Mouse (Mus musculus) MEL (cell line): ENCODE data around the gene Mrpl9. TPM values are rescaled to one million over a fixed set of nuclear protein-coding genes. Genes with fewer than 3 reads are reported as not detected.

Experiments used
- DNase-seq: peaks from one replicate; pipeline ENCODE4 v3.0.0; 2011; ENCODE audit warnings: low read depth, low spot score
- H3K27ac ChIP-seq: 2 replicates; pipeline ENCODE4 v1.5.1; 2012; ENCODE audit warnings: low read depth, mild to moderate bottlenecking, control low read depth, low read length, moderate library complexity; ENCODE audit not compliant: control insufficient read depth
- H3K27me3 ChIP-seq, 2 experiments: fragments of 150-350 bp in 1 of 2; sonication (generic) in 1 of 2; 2 replicates each; pipeline ENCODE4 v1.6.1; 2012; ENCODE audit warnings: low read length in 2 of 2, mild to moderate bottlenecking in 2 of 2, improper control_type of control experiment in 1 of 2, moderate library complexity in 1 of 2; ENCODE audit not compliant: insufficient read depth in 2 of 2, control insufficient read depth in 1 of 2
- H3K36me3 ChIP-seq, 2 experiments: 2 replicates each; pipeline ENCODE4 v1.6.1; 2012 to 2014; ENCODE audit warnings: low read length in 2 of 2, improper control_type of control experiment in 1 of 2, inconsistent platforms in 1 of 2, mild to moderate bottlenecking in 1 of 2; ENCODE audit not compliant: insufficient read depth in 2 of 2, control insufficient read depth in 1 of 2
- H3K4me1 ChIP-seq, 2 experiments: fragments of 150-350 bp in 1 of 2; sonication (generic) in 1 of 2; 2 replicates each; pipeline ENCODE4 v1.6.1; 2012; ENCODE audit warnings: low read length in 2 of 2, improper control_type of control experiment in 1 of 2, mild to moderate bottlenecking in 1 of 2; ENCODE audit not compliant: insufficient read depth in 2 of 2, control insufficient read depth in 1 of 2
- H3K4me3 ChIP-seq, 2 experiments: fragments of 150-350 bp in 1 of 2; sonication (generic) in 1 of 2; 2 replicates each; pipeline ENCODE4 v1.5.1; 2012; ENCODE audit warnings: low read depth in 2 of 2, low read length in 2 of 2, mild to moderate bottlenecking in 2 of 2, moderate library complexity in 2 of 2, control low read depth in 1 of 2, improper control_type of control experiment in 1 of 2; ENCODE audit not compliant: control insufficient read depth in 1 of 2, insufficient read depth in 1 of 2
- H3K79me2 ChIP-seq: 2 replicates; pipeline ENCODE4 v1.6.1; 2012; ENCODE audit warnings: mild to moderate bottlenecking, low read length, moderate library complexity; ENCODE audit not compliant: control insufficient read depth, poor library complexity, insufficient read depth
- H3K9ac ChIP-seq: 2 replicates; pipeline ENCODE4 v1.6.1; 2012; ENCODE audit warnings: low read depth, mild to moderate bottlenecking, control low read depth, low read length, moderate library complexity; ENCODE audit not compliant: control insufficient read depth, poor library complexity, severe bottlenecking
- H3K9me3 ChIP-seq: fragments of 150-350 bp; sonication (generic); replicated peaks from 2 replicates; pipeline ENCODE4 v1.6.1; 2012; ENCODE audit warnings: mild to moderate bottlenecking, low read length, improper control_type of control experiment, moderate library complexity; ENCODE audit not compliant: insufficient read depth
- BHLHE40 ChIP-seq: IDR thresholded peaks from 2 replicates; pipeline ENCODE4 v1.6.1; 2012; ENCODE audit warnings: low read depth, mild to moderate bottlenecking, inconsistent platforms, low read length, improper control_type of control experiment, borderline replicate concordance
- CHD1 ChIP-seq: IDR thresholded peaks from 2 replicates; pipeline ENCODE4 v1.6.1; 2012; ENCODE audit warnings: low read depth, mild to moderate bottlenecking, inconsistent platforms, low read length, improper control_type of control experiment
- ELF1 ChIP-seq: IDR thresholded peaks from 2 replicates; pipeline ENCODE4 v1.6.1; 2014; ENCODE audit warnings: low read depth, mild to moderate bottlenecking, inconsistent platforms, low read length, improper control_type of control experiment, moderate library complexity
- EP300 ChIP-seq, 2 experiments: IDR thresholded peaks; 2 replicates each; pipeline ENCODE4 v1.6.1; 2011; ENCODE audit warnings: improper control_type of control experiment in 2 of 2, low read length in 2 of 2, low read depth in 1 of 2, mild to moderate bottlenecking in 1 of 2
- ETS1 ChIP-seq: IDR thresholded peaks from 2 replicates; pipeline ENCODE4 v1.6.1; 2012; ENCODE audit warnings: low read depth, mild to moderate bottlenecking, inconsistent platforms, low read length, improper control_type of control experiment, moderate library complexity
- GATA1 ChIP-seq: IDR thresholded peaks from 2 replicates; pipeline ENCODE4 v1.6.1; 2011; ENCODE audit warnings: low read depth, low read length, improper control_type of control experiment
- HCFC1 ChIP-seq: IDR thresholded peaks from 2 replicates; pipeline ENCODE4 v1.6.1; 2012; ENCODE audit warnings: low read depth, mild to moderate bottlenecking, inconsistent platforms, low read length, improper control_type of control experiment, moderate library complexity
- JUND ChIP-seq: IDR thresholded peaks from 2 replicates; pipeline ENCODE4 v1.6.1; 2011; ENCODE audit warnings: low read depth, mild to moderate bottlenecking, improper control_type of control experiment, low read length
- MAZ ChIP-seq: IDR thresholded peaks from 2 replicates; pipeline ENCODE4 v1.6.1; 2012; ENCODE audit warnings: low read depth, mild to moderate bottlenecking, inconsistent platforms, low read length, improper control_type of control experiment
- MXI1 ChIP-seq: IDR thresholded peaks from 2 replicates; pipeline ENCODE4 v1.6.1; 2011; ENCODE audit warnings: mild to moderate bottlenecking, low read depth, low read length, improper control_type of control experiment
- MYB ChIP-seq: IDR thresholded peaks from 2 replicates; pipeline ENCODE4 v1.6.1; 2011; ENCODE audit warnings: mild to moderate bottlenecking, low read depth, low read length, improper control_type of control experiment
- NELFE ChIP-seq: IDR thresholded peaks from 2 replicates; pipeline ENCODE4 v1.6.1; 2011; ENCODE audit warnings: low read depth, low read length, improper control_type of control experiment
- POLR2A ChIP-seq, 2 experiments: IDR thresholded peaks; 2 replicates each; pipeline ENCODE4 v1.6.1; 2011 to 2012; ENCODE audit warnings: low read length in 2 of 2, mild to moderate bottlenecking in 2 of 2, control low read depth in 1 of 2, improper control_type of control experiment in 1 of 2, low read depth in 1 of 2, moderate library complexity in 1 of 2; ENCODE audit not compliant: control insufficient read depth in 1 of 2, insufficient read depth in 1 of 2, poor library complexity in 1 of 2
- POLR2AphosphoS5 ChIP-seq: IDR thresholded peaks from 2 replicates; pipeline ENCODE4 v1.6.1; 2012; ENCODE audit warnings: low read depth, borderline replicate concordance, mild to moderate bottlenecking, inconsistent platforms, low read length, moderate library complexity, mixed read lengths
- RCOR1 ChIP-seq: IDR thresholded peaks from 2 replicates; pipeline ENCODE4 v1.6.1; 2012; ENCODE audit warnings: low read depth, mild to moderate bottlenecking, inconsistent platforms, low read length, improper control_type of control experiment
- TAL1 ChIP-seq: IDR thresholded peaks from 2 replicates; pipeline ENCODE4 v1.6.1; 2012; ENCODE audit warnings: mild to moderate bottlenecking, inconsistent platforms, low read length, moderate library complexity, mixed read lengths
- USF2 ChIP-seq, 2 experiments: IDR thresholded peaks; 2 replicates each; pipeline ENCODE4 v1.6.1; 2011 to 2012; ENCODE audit warnings: improper control_type of control experiment in 2 of 2, low read length in 2 of 2, borderline replicate concordance in 1 of 2, inconsistent platforms in 1 of 2, low read depth in 1 of 2, mild to moderate bottlenecking in 1 of 2; ENCODE audit not compliant: insufficient read depth in 1 of 2
- polyA plus RNA-seq, 2 experiments: library from polyadenylated mRNA; stranded (reverse) in 1 of 2; unstranded in 1 of 2; fragments of >175 nt in 1 of 2; fragments of >200 nt in 1 of 2; gene quantifications; 2 replicates each; pipeline versions ENCODE4 v1.2.1 to v1.2.4; 2012; ENCODE audit warnings: low replicate concordance in 2 of 2, low read depth in 1 of 2; ENCODE audit not compliant: insufficient read length in 2 of 2, insufficient read depth in 1 of 2, missing spikeins in 1 of 2
- total RNA-seq: library from RNA; depleted of rRNA; stranded (reverse); fragments of 300-350 nt; gene quantifications from 2 replicates; pipeline ENCODE4 v1.2.3, GENCODE M21; 2012

Gene Mrpl9
- total and polyA plus RNA-seq, 3 experiments, result 191 to 208 TPM; not detected in 1

GRCm38 (mm10) chr3:94468931-94469330 lies 25.8 kb downstream of the Mrpl9 start:
- H3K36me3 ChIP-seq, result peaks cover 0 to 4% of the 10 kb centered on the region in 2 experiments; a peak in 2 of 4 replicates
- H3K4me1 ChIP-seq, result peaks cover 0 to 8% of the 10 kb centered on the region in 2 experiments; a peak in 3 of 4 replicates
- H3K27ac ChIP-seq, result no peak overlapping the region
- H3K9me3 ChIP-seq, result no peaks in the 10 kb centered on the region
- no peak for DNase-seq
- H3K79me2 ChIP-seq, result no peaks in the 10 kb centered on the region
- H3K4me3 ChIP-seq, result no peak overlapping the region
- no peak for TF ChIP-seq POLR2A (IDR thresholded peaks at IDR 0.05; ENCODE audit: control insufficient read depth in 1 of 2, insufficient read depth in 1 of 2, low read depth in 1 of 2, low read length in 2 of 2, poor library complexity in 1 of 2)
- no peak for TF ChIP-seq JUND
- TF ChIP-seq RCOR1, result no peak
- no peak for TF ChIP-seq MXI1
- TF ChIP-seq ELF1, result no peak
- no peak for TF ChIP-seq TAL1
- TF ChIP-seq EP300 (IDR thresholded peaks at IDR 0.05; ENCODE audit: low read depth in 1 of 2, low read length in 2 of 2), result no peak
- TF ChIP-seq CHD1, result no peak
- no peaks in the 10 kb centered on the region; a peak in 1 of 4 replicates for H3K27me3 ChIP-seq
- H3K9ac ChIP-seq, result no peak overlapping the region

- Histone ChIP-seq H3K27ac (no peak overlapping the region), H3K9me3 (no peaks in the 10 kb centered on the region), H3K27me3 (no peaks in the 10 kb centered on the region), H3K36me3 (peaks cover 0 to 19% of the 10 kb centered on the region in 2 experiments; a peak in 2 of 4 replicates), H3K4me3 (no peak overlapping the region), H3K4me1 (peaks cover 3 to 30% of the 10 kb centered on the region in 2 experiments; a peak in 3 of 4 replicates), H3K9ac (no peak overlapping the region), H3K79me2 (no peaks in the 10 kb centered on the region)
- no peak for DNase-seq
- TF ChIP-seq JUND (no peak), CHD1 (no peak), MYB (no peak), GATA1 (no peak), NELFE (no peak), RCOR1 (no peak), POLR2AphosphoS5 (no peak), MAZ (no peak), BHLHE40 (no peak), ETS1 (no peak), USF2 (IDR thresholded peaks at IDR 0.05; ENCODE audit: borderline replicate concordance in 1 of 2, insufficient read depth in 1 of 2, low read depth in 1 of 2, low read length in 2 of 2) (no peak), HCFC1 (no peak)
Observed at GRCm38 (mm10) chr3:94472447-94473114, 29.5 kb downstream of the Mrpl9 start.
